Mouse (Mus musculus) stomach, embryonic 16.5 days (tissue): ENCODE data around the gene Btbd9. TPM values are rescaled to one million over a fixed set of nuclear protein-coding genes. Genes with fewer than 3 reads are reported as not detected.
A peak's percentile ranks its signal among the peaks of the same experiment; 100 is the strongest.

Experiments used
- ATAC-seq: fragments of 200-750 bp; cut with Nextera tagmentation; 2 replicates; pipeline ENCODE4 v1.8.0; 2017; ENCODE audit warnings: moderate number of reproducible peaks, moderate TSS enrichment; ENCODE audit not compliant: insufficient read depth, low FRiP score
- H3K27ac ChIP-seq: fragments of 300-500 bp; sonication (generic); 2 replicates; pipeline ENCODE4 v1.5.1; 2014; ENCODE audit warnings: low read length
- H3K27me3 ChIP-seq: fragments of 300-500 bp; sonication (generic); 2 replicates; pipeline ENCODE4 v1.6.1; 2014; ENCODE audit warnings: low read length, control low read depth, mixed read lengths; ENCODE audit not compliant: control insufficient read depth, insufficient read depth
- H3K36me3 ChIP-seq: fragments of 300-500 bp; sonication (generic); 2 replicates; pipeline ENCODE4 v1.6.1; 2014; ENCODE audit warnings: low read length; ENCODE audit not compliant: control insufficient read depth, insufficient read depth
- H3K4me1 ChIP-seq: fragments of 300-500 bp; sonication (generic); 2 replicates; pipeline ENCODE4 v1.6.1; 2014; ENCODE audit warnings: low read length, control low read depth, mixed read lengths; ENCODE audit not compliant: control insufficient read depth, insufficient read depth
- H3K4me2 ChIP-seq: fragments of 300-500 bp; sonication (generic); 2 replicates; pipeline ENCODE4 v1.6.1; 2014; ENCODE audit warnings: low read depth, low read length, mixed read lengths
- H3K4me3 ChIP-seq: fragments of 300-500 bp; sonication (generic); replicated peaks from 2 replicates; pipeline ENCODE4 v1.5.1; 2014; ENCODE audit warnings: mild to moderate bottlenecking, low read length
- H3K9ac ChIP-seq: fragments of 300-500 bp; sonication (generic); 2 replicates; pipeline ENCODE4 v1.6.1; 2014; ENCODE audit warnings: low read length
- H3K9me3 ChIP-seq: fragments of 300-500 bp; sonication (generic); replicated peaks from 2 replicates; pipeline ENCODE4 v1.6.1; 2016; ENCODE audit warnings: low read length, control low read depth; ENCODE audit not compliant: control insufficient read depth
- WGBS: fragments of 180-500 bp; shearing (Covaris S2); extraction: QIAGEN DNeasy Blood & Tissue Kit; methylation state at CpG from one replicate; pipeline ENCODE4 v1.1.7; 2014; 5-methylcytosine and 5-hydroxymethylcytosine counted together
- polyA plus RNA-seq: library from polyadenylated mRNA; unstranded; fragments of >200 nt; fragmentation: Nextera tagmentation; extraction: Ambion mirVana; gene quantifications from 2 replicates; pipeline ENCODE4 v1.2.1, GENCODE M21; 2015

Btbd9 gene
- polyA plus RNA-seq, 1 experiment from 2014 or later = 51.6 TPM

- no peaks in the 10 kb centered on the region for H3K27me3 ChIP-seq
- H3K4me2 ChIP-seq = no peak overlapping the region
- H3K4me3 ChIP-seq = no peak overlapping the region
- H3K9me3 ChIP-seq = no peaks in the 10 kb centered on the region
- WGBS = 92% methylated on average over 3 of the region's 3 CpGs
- H3K9ac ChIP-seq = no peak overlapping the region
- no peaks in the 10 kb centered on the region for H3K36me3 ChIP-seq
- no peaks in the 10 kb centered on the region for H3K4me1 ChIP-seq
- no peak for ATAC-seq
- H3K27ac ChIP-seq = no peak overlapping the region
Measured at GRCm38 (mm10) chr17:30556512-30556911, 19.8 kb downstream of the Btbd9 start.

- 79% methylated on average over 4 of the region's 4 CpGs for WGBS
- Histone ChIP-seq H3K27ac (no peak overlapping the region), H3K27me3 (no peaks in the 10 kb centered on the region), H3K4me3 (no peak overlapping the region), H3K36me3 (no peaks in the 10 kb centered on the region), H3K4me2 (no peak overlapping the region), H3K9ac (no peak overlapping the region), H3K4me1 (peaks cover 12% of the 10 kb centered on the region), H3K9me3 (no peaks in the 10 kb centered on the region)
- no peak for ATAC-seq
Measured at GRCm38 (mm10) chr17:30553027-30553937, 23.0 kb downstream of the Btbd9 start.

GRCm38 (mm10) chr17:30550774-30551107, 25.5 kb downstream of the Btbd9 start:
- Histone ChIP-seq H3K4me3 (no peak overlapping the region), H3K4me1 (peaks cover 12% of the 10 kb centered on the region), H3K4me2 (no peak overlapping the region), H3K9me3 (no peaks in the 10 kb centered on the region), H3K27ac (peak overlapping the region; percentile 10; the same call in 1 of the 2 replicates), H3K36me3 (no peaks in the 10 kb centered on the region), H3K27me3 (no peaks in the 10 kb centered on the region), H3K9ac (no peak overlapping the region)
- 19% methylated on average over 1 of the region's 1 CpGs for WGBS
- no peak for ATAC-seq

GRCm38 (mm10) chr17:30549899-30550773, 26.2 kb downstream of the Btbd9 start:
- no peak for ATAC-seq
- WGBS = 52% methylated on average over 9 of the region's 9 CpGs
- Histone ChIP-seq H3K4me2 (no peak overlapping the region), H3K36me3 (no peaks in the 10 kb centered on the region), H3K27me3 (no peaks in the 10 kb centered on the region), H3K4me1 (peaks cover 12% of the 10 kb centered on the region), H3K27ac (peak overlapping the region; percentile 10; the same call in 1 of the 2 replicates), H3K9me3 (no peaks in the 10 kb centered on the region), H3K9ac (no peak overlapping the region), H3K4me3 (no peak overlapping the region)

GRCm38 (mm10) chr17:30539098-30539497, 37.2 kb downstream of the Btbd9 start:
- WGBS = 21% methylated on average over 8 of the region's 8 CpGs
- H3K9me3 ChIP-seq = no peaks in the 10 kb centered on the region

GRCm38 (mm10) chr17:30536651-30537050, 39.6 kb downstream of the Btbd9 start:
- H3K9me3 ChIP-seq = no peaks in the 10 kb centered on the region
- no peak overlapping the region for H3K4me3 ChIP-seq
- H3K27ac ChIP-seq = no peak overlapping the region
- no peak overlapping the region for H3K9ac ChIP-seq
- WGBS = 52% methylated on average over 5 of the region's 5 CpGs
- ATAC-seq = no peak
- H3K27me3 ChIP-seq = no peaks in the 10 kb centered on the region
- H3K4me1 ChIP-seq = peaks cover 9% of the 10 kb centered on the region; the same call in 1 of the 2 replicates
- H3K36me3 ChIP-seq = no peaks in the 10 kb centered on the region
- no peak overlapping the region for H3K4me2 ChIP-seq

More at GRCm38 (mm10) chr17:30539098-30539497, 37.2 kb downstream of the Btbd9 start:
- H3K36me3 ChIP-seq = no peaks in the 10 kb centered on the region
- no peaks in the 10 kb centered on the region for H3K27me3 ChIP-seq
- 0 out of 2 replicates have a peak overlapping the region, but pooled peaks have one; percentile 6 for H3K4me2 ChIP-seq
- ATAC-seq = no peak
- no peak overlapping the region for H3K4me3 ChIP-seq
- H3K27ac ChIP-seq = peak overlapping the region; percentile 49; the same call in 1 of the 2 replicates
- peaks cover 9% of the 10 kb centered on the region; the same call in 1 of the 2 replicates for H3K4me1 ChIP-seq
- no peak overlapping the region for H3K9ac ChIP-seq

- Histone ChIP-seq H3K9me3 (no peaks in the 10 kb centered on the region), H3K9ac (no peak overlapping the region), H3K4me3 (no peak overlapping the region), H3K4me1 (no peaks in the 10 kb centered on the region), H3K36me3 (no peaks in the 10 kb centered on the region), H3K4me2 (no peak overlapping the region), H3K27ac (no peak overlapping the region), H3K27me3 (no peaks in the 10 kb centered on the region)
- no peak for ATAC-seq
- 89% methylated on average over 2 of the region's 2 CpGs for WGBS
Measured at GRCm38 (mm10) chr17:30533098-30533497, 43.2 kb downstream of the Btbd9 start.

- Histone ChIP-seq H3K4me2 (no peak overlapping the region), H3K9ac (no peak overlapping the region), H3K4me1 (peaks cover 3% of the 10 kb centered on the region; the same call in 1 of the 2 replicates), H3K36me3 (no peaks in the 10 kb centered on the region), H3K27ac (no peak overlapping the region), H3K9me3 (no peaks in the 10 kb centered on the region), H3K27me3 (no peaks in the 10 kb centered on the region), H3K4me3 (no peak overlapping the region)
- ATAC-seq = no peak
- WGBS = 57% methylated on average over 4 of the region's 4 CpGs
Measured at GRCm38 (mm10) chr17:30530542-30530940, 45.7 kb downstream of the Btbd9 start.
